Mouse (Mus musculus) CH12.LX (cell line): ENCODE results near the gene Rnf208. TPM values are rescaled to one million over a fixed set of nuclear protein-coding genes. Genes with fewer than 3 reads are reported as not detected.

ENCODE experiments used
- DNase-seq: peaks from one replicate; pipeline ENCODE4 v3.0.0-alpha.2; 2013; ENCODE audit errors: extremely low read depth
- H3K27ac ChIP-seq: 2 replicates; pipeline ENCODE4 v1.5.1; 2012; ENCODE audit warnings: low read depth, mild to moderate bottlenecking, control low read depth, moderate library complexity; ENCODE audit not compliant: insufficient read depth
- H3K27me3 ChIP-seq: replicated peaks from 2 replicates; pipeline ENCODE3; 2012; ENCODE audit warnings: inconsistent platforms
- H3K36me3 ChIP-seq, 2 experiments: replicated peaks in 1 of 2; 2 replicates each; pipeline versions ENCODE3 to v1.6.1; 2012; ENCODE audit warnings: inconsistent platforms in 1 of 2, low read length in 1 of 2, mild to moderate bottlenecking in 1 of 2, mixed read lengths in 1 of 2, moderate library complexity in 1 of 2; ENCODE audit not compliant: control insufficient read depth in 1 of 2, insufficient read depth in 1 of 2
- H3K4me1 ChIP-seq, 2 experiments: 2 replicates each; pipeline ENCODE4 v1.6.1; 2012; ENCODE audit warnings: inconsistent platforms in 1 of 2, moderate library complexity in 1 of 2; ENCODE audit not compliant: insufficient read depth in 2 of 2, control insufficient read depth in 1 of 2
- H3K4me2 ChIP-seq: 2 replicates; pipeline ENCODE4 v1.6.1; 2012; ENCODE audit warnings: low read depth, mild to moderate bottlenecking, control low read depth; ENCODE audit not compliant: poor library complexity, insufficient read depth, severe bottlenecking
- H3K4me3 ChIP-seq, 3 experiments: fragments of 150-350 bp in 1 of 3; sonication (generic) in 1 of 3; replicated peaks in 1 of 3; 2 replicates each; pipeline versions ENCODE3 to v1.5.1; 2011 to 2012; ENCODE audit warnings: low read depth in 2 of 3, low read length in 2 of 3, mild to moderate bottlenecking in 2 of 3, moderate library complexity in 2 of 3, control low read depth in 1 of 3, improper control_type of control experiment in 1 of 3, inconsistent platforms in 1 of 3, mixed read lengths in 1 of 3; ENCODE audit not compliant: poor library complexity in 1 of 3
- H3K79me2 ChIP-seq: replicated peaks from 2 replicates; pipeline ENCODE4 v1.6.1; 2012; ENCODE audit warnings: mild to moderate bottlenecking, moderate library complexity; ENCODE audit not compliant: control insufficient read depth, poor library complexity, insufficient read depth, severe bottlenecking; ENCODE audit errors: extremely low read depth
- H3K9ac ChIP-seq: 2 replicates; pipeline ENCODE4 v1.6.1; 2012; ENCODE audit warnings: low read depth, mild to moderate bottlenecking, control low read depth, moderate library complexity; ENCODE audit not compliant: insufficient read depth
- H3K9me3 ChIP-seq: replicated peaks from 2 replicates; pipeline ENCODE3; 2012; ENCODE audit warnings: low read length, inconsistent platforms, mixed read lengths
- BHLHE40 ChIP-seq: IDR thresholded peaks from 2 replicates; pipeline ENCODE4 v1.6.1; 2011; ENCODE audit warnings: mild to moderate bottlenecking, low read depth, low read length, improper control_type of control experiment
- CHD2 ChIP-seq: IDR thresholded peaks from 2 replicates; pipeline ENCODE4 v1.6.1; 2011; ENCODE audit warnings: low read length, improper control_type of control experiment
- E2F4 ChIP-seq: IDR thresholded peaks from 2 replicates; pipeline ENCODE4 v1.6.1; 2011; ENCODE audit warnings: low read depth, low read length, improper control_type of control experiment; ENCODE audit not compliant: insufficient replicate concordance
- ELF1 ChIP-seq: IDR thresholded peaks from 2 replicates; pipeline ENCODE4 v1.6.1; 2014; ENCODE audit warnings: low read depth, mild to moderate bottlenecking, inconsistent platforms, low read length, improper control_type of control experiment
- EP300 ChIP-seq: IDR thresholded peaks from 2 replicates; pipeline ENCODE4 v1.6.1; 2011; ENCODE audit warnings: low read length, improper control_type of control experiment
- GABPA ChIP-seq: IDR thresholded peaks from 2 replicates; pipeline ENCODE4 v1.6.1; 2012; ENCODE audit warnings: low read depth, low read length, improper control_type of control experiment, inconsistent platforms; ENCODE audit not compliant: insufficient replicate concordance
- HCFC1 ChIP-seq: IDR thresholded peaks from 2 replicates; pipeline ENCODE4 v1.6.1; 2012; ENCODE audit warnings: low read depth, mild to moderate bottlenecking, inconsistent platforms, low read length, improper control_type of control experiment
- JUN ChIP-seq: IDR thresholded peaks from 2 replicates; pipeline ENCODE4 v1.6.1; 2011; ENCODE audit warnings: low read depth, mild to moderate bottlenecking, low read length, improper control_type of control experiment, moderate library complexity; ENCODE audit not compliant: insufficient read depth
- KAT2A ChIP-seq: IDR thresholded peaks from 2 replicates; pipeline ENCODE4 v1.6.1; 2012; ENCODE audit warnings: low read length, improper control_type of control experiment, inconsistent platforms; ENCODE audit not compliant: insufficient replicate concordance
- MAFK ChIP-seq: IDR thresholded peaks from 2 replicates; pipeline ENCODE4 v1.6.1; 2011; ENCODE audit warnings: low read length, improper control_type of control experiment; ENCODE audit not compliant: insufficient replicate concordance
- MAZ ChIP-seq: IDR thresholded peaks from 2 replicates; pipeline ENCODE4 v1.6.1; 2012; ENCODE audit warnings: low read depth, mild to moderate bottlenecking, inconsistent platforms, low read length, improper control_type of control experiment, moderate library complexity
- MYC ChIP-seq: IDR thresholded peaks from 2 replicates; pipeline ENCODE4 v1.6.1; 2011; ENCODE audit warnings: low read depth, mild to moderate bottlenecking, improper control_type of control experiment, low read length
- NRF1 ChIP-seq: IDR thresholded peaks from 2 replicates; pipeline ENCODE4 v1.6.1; 2014; ENCODE audit warnings: low read depth, mild to moderate bottlenecking, inconsistent platforms, low read length, improper control_type of control experiment, moderate library complexity
- PAX5 ChIP-seq: IDR thresholded peaks from 2 replicates; pipeline ENCODE4 v1.6.1; 2012; ENCODE audit warnings: low read length, inconsistent platforms, mixed read lengths
- POLR2A ChIP-seq: IDR thresholded peaks from 2 replicates; pipeline ENCODE4 v1.6.1; 2011; ENCODE audit warnings: low read depth, mild to moderate bottlenecking, improper control_type of control experiment, low read length
- POLR2AphosphoS2 ChIP-seq: IDR thresholded peaks from 2 replicates; pipeline ENCODE4 v1.6.1; 2011; ENCODE audit warnings: low read depth, low read length, improper control_type of control experiment
- RAD21 ChIP-seq: IDR thresholded peaks from 2 replicates; pipeline ENCODE4 v1.6.1; 2011; ENCODE audit warnings: low read depth, mild to moderate bottlenecking, low read length, improper control_type of control experiment, moderate library complexity
- SIN3A ChIP-seq: IDR thresholded peaks from 2 replicates; pipeline ENCODE4 v1.6.1; 2012; ENCODE audit warnings: low read length, improper control_type of control experiment, inconsistent platforms
- SMC3 ChIP-seq: IDR thresholded peaks from 2 replicates; pipeline ENCODE4 v1.6.1; 2011; ENCODE audit warnings: low read depth, low read length, improper control_type of control experiment
- TBP ChIP-seq: conservative IDR thresholded peaks from 2 replicates; pipeline ENCODE4 v1.6.1; 2011; ENCODE audit warnings: low read depth, low read length, improper control_type of control experiment
- UBTF ChIP-seq: IDR thresholded peaks from 2 replicates; pipeline ENCODE4 v1.6.1; 2012; ENCODE audit warnings: low read depth, mild to moderate bottlenecking, inconsistent platforms, low read length, improper control_type of control experiment, moderate library complexity
- ZKSCAN1 ChIP-seq: IDR thresholded peaks from 2 replicates; pipeline ENCODE4 v1.6.1; 2012; ENCODE audit warnings: low read depth, inconsistent platforms, low read length, improper control_type of control experiment, borderline replicate concordance
- ZNF384 ChIP-seq: IDR thresholded peaks from 2 replicates; pipeline ENCODE4 v1.6.1; 2012; ENCODE audit warnings: low read depth, low read length, improper control_type of control experiment, inconsistent platforms
- dilution Hi-C: fragments of 300-500 bp; cut with MboI; formaldehyde crosslinking; loops from 2 replicates; pipeline ENCODE4 v1.14.3; 2020; ENCODE audit warnings: low sequenced_read_pairs; ENCODE audit not compliant: extremely low pct_unique_long_range_greater_than_20kb, extremely low pct_ligation_motif_present
- in situ Hi-C: fragments of 300-500 bp; cut with MboI; formaldehyde crosslinking; loops from 3 replicates; pipeline ENCODE4 v1.14.3; 2019; ENCODE audit warnings: low sequenced_read_pairs, low pct_ligation_motif_present, low pct_unique_long_range_greater_than_20kb, mixed read lengths
- polyA plus RNA-seq: library from polyadenylated mRNA; unstranded; fragments of >175 nt; gene quantifications from 2 replicates; pipeline ENCODE4 v1.2.1, GENCODE M21; 2012; ENCODE audit warnings: low read depth; ENCODE audit not compliant: insufficient read length
- total RNA-seq, 2 experiments: library from RNA; depleted of rRNA; stranded (reverse); fragments of 300-350 nt in 1 of 2; fragments of >200 nt in 1 of 2; gene quantifications; 2 replicates each; pipeline ENCODE4 v1.2.3; 2012 to 2014

The Rnf208 gene
- total and polyA plus RNA-seq, 3 experiments, result 0.34 to 1.7 (median 1.4) TPM

DNA sequence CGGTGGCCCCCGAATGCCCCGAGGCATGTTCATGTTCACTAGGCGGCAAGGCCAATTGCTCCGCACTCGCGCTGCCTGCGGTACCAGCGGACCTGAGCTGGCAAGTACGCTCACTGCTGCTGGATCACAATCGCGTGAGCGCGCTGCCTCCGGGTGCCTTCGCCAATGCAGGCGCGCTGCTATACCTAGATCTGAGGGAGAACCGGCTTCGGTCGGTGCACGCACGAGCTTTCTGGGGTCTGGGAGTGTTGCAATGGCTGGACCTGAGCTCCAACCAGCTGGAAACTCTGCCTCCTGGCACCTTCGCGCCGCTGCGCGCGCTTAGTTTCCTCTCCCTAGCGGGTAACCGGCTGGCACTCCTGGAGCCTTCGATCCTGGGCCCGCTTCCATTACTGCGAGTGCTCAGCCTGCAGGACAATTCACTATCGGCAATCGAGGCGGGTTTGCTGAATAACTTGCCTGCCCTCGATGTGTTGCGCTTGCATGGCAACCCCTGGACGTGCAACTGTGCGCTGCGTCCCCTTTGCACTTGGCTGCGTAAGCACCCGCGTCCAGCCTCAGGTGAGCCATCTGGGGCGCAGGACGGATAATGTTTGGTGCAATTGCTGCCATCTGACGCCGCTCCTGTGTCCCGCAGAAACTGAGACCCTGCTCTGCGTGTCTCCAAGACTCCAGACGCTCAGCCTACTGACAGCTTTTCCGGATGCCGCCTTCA, 48.2 kb downstream of the Rnf208 start:
- no peak for DNase-seq
- dilution Hi-C loops, result no loop called here
- H3K9me3 ChIP-seq, result no peaks in the 10 kb centered on the region
- in situ Hi-C loops, result no loop called here
- H3K27ac ChIP-seq, result no peak overlapping the region
- no peaks in the 10 kb centered on the region for H3K79me2 ChIP-seq
- no peak overlapping the region for H3K4me3 ChIP-seq
- H3K4me1 ChIP-seq, result peaks cover 2 to 4% of the 10 kb centered on the region in 2 experiments; a peak in 3 of 4 replicates
- H3K4me2 ChIP-seq, result no peak overlapping the region
- peaks cover 46% of the 10 kb centered on the region for H3K27me3 ChIP-seq
- TF ChIP-seq SMC3 (no peak), NRF1 (no peak), GABPA (no peak), JUN (no peak), SIN3A (no peak), CHD2 (no peak), KAT2A (no peak), ZKSCAN1 (no peak), TBP (no peak), ELF1 (no peak), MYC (no peak), POLR2AphosphoS2 (no peak), POLR2A (no peak), MAFK (no peak), UBTF (no peak), HCFC1 (no peak), ZNF384 (no peak), PAX5 (no peak)
- H3K36me3 ChIP-seq, result peaks cover 10 to 20% of the 10 kb centered on the region in 2 experiments
- no peak overlapping the region for H3K9ac ChIP-seq

DNA sequence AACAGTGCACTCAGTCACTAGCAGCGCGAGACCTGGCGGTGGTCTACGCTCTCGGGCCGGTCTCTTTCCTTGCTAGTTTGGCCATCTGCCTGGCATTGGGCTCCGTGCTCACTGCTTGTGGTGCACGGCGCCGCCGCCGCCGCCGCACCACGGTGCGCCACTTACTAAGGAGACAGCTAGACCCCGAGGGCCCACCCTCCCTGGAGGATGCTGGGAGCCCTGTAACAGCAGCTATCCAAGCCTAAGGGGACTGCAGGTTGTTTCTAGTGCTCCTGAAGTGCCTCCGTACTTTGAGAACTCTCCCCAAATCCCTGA, 48.7 kb downstream of the Rnf208 start:
- no peak overlapping the region for H3K9ac ChIP-seq
- DNase-seq, result no peak

More for the DNA sequence above, 48.7 kb downstream of the Rnf208 start:
- in situ Hi-C loops, result no loop called here
- Histone ChIP-seq H3K27ac (no peak overlapping the region), H3K4me3 (no peak overlapping the region), H3K36me3 (peaks cover 6 to 14% of the 10 kb centered on the region in 2 experiments), H3K27me3 (peaks cover 51% of the 10 kb centered on the region), H3K4me1 (peaks cover 2 to 4% of the 10 kb centered on the region in 2 experiments; a peak in 3 of 4 replicates), H3K79me2 (no peaks in the 10 kb centered on the region), H3K4me2 (no peak overlapping the region), H3K9me3 (no peaks in the 10 kb centered on the region)
- TF ChIP-seq SMC3 (no peak), BHLHE40 (no peak), MAZ (no peak), RAD21 (no peak), E2F4 (no peak), EP300 (no peak), JUN (no peak), KAT2A (no peak), CHD2 (no peak)
- dilution Hi-C loops, result no loop called here
